Mouse (Mus musculus) heart, postnatal 0 days (tissue): ENCODE measurements around the gene Capza1.

Experiments
- CTCF ChIP-seq: IDR thresholded peaks from 2 replicates; pipeline ENCODE4 v1.5.1; 2016; ENCODE audit warnings: antibody characterized with exemption, control low read depth, low read depth
- EP300 ChIP-seq: IDR thresholded peaks from 2 replicates; pipeline ENCODE4 v1.6.1; 2016; ENCODE audit warnings: antibody characterized with exemption, low read depth

DNA sequence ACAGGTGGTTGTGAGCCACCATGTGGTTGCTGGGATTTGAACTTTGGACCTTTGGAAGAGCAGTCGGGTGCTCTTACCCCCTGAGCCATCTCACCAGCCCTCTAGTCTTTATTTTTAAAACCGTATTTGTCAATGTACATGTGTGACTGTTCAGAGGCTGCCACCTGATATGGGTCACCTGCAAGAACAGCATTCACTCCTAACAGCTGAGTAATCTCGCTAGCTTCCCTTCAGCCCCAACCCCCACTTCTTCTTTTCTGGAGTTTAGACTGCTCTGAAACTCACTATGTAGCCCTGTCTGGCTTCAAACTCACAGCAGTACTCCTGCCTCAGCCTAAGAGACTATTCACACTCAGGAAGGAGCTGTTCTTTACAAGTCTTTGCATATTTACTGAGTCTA, 41.9 kb downstream of the Capza1 start:
- TF ChIP-seq CTCF (no peak), EP300 (no peak)
